Mouse (Mus musculus): ENCODE data around the gene Naxe.

Naxe gene

DNA sequence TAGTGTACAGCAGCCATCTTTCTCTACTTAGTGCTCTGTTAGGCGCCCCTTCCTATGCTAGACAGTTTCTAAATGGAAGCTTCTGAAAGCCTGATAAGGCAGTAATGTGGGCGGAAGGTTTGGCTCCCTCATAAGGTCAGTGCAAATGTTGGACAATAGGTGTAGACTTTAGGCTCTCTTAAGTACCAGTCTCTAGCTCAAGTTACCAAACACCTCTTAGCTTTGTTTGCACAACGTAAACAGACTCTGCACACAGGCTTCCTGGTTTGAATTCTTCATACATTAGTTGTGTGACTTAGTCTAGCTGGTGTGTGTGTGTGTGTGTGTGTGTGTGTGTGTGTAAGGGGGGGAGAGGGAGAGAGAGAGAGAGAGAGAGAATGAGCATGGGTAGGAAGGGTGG lies 8.8 kb downstream of the Naxe start:
- DNase-seq = no peak

DNA sequence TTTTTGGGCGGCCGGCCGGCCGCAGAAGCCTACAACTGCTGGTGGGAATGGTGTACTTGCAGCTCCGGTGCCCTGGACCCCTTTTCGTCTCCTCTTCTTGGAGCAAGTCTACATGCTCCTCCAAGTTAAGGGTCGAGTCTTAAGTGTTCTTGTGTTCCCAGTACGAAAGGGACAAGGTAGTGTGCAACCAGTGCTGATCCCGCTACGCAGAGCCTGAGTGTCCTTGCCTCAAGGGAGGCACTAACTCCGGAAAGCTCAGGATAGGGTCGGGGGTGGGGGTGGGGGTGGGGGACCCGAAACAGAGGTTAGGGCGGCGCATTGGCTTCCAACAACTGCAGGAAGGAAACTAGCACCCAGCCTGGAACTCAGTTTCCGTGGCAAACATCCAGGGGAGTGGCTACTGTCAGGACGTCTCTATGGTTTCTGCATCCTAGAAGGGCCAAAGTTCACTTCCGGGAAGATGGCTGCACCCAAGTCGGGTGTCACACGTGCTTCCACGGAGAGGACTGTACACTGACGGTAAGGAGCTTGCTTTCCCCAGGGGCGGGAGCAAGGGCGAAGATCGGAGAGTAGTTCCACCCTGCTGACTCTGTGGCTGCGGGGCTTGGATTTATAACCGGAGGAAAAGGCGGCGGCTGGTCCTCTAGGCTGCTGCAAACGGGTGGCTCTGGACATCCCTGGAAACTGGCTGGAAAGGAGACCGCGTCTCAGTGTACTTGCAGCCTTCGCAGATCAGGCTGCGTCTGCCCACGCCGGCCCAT lies 15.5 kb downstream of the Naxe start, which contains the start of gene Gpatch4:
Gene Gpatch4 (plus strand): TSS at position 448 of the 761 bp plus-strand sequence.
- peak; percentile 85 to 90 for DNase-seq

DNA sequence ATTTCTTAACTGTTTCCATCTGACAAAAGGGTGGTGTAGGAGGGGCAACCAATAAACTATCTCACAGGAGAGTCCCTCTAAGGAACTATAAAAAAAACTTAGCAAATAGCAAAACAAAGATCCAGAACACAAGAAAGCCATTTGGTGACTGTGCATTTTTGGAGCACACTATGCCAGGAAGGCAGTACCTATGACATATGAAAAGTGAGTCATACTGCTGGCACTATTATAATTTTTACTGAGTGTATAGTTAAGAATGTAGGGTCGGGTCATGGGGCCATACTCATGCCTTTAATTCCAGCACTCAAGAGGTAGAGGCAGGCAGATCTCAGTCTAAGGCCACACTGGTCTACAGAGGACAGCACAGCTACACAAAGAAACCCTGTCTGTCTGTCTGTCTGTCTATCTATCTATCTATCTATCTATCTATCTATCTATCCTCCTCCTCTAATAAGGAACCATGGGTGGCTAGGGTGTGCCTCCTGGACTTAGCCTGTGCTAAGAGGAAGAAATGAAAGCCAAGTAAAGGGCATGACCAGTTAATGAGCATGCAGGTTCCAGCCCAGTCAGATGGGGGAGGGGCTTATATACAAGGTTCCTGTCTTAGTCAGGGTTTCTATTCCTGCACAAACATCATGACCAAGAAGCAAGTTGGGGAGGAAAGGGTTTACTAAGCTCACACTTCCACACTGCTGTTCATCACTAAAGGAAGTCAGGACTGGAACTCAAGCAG lies 22.6 kb downstream of the Naxe start:
- no peak for DNase-seq

DNA sequence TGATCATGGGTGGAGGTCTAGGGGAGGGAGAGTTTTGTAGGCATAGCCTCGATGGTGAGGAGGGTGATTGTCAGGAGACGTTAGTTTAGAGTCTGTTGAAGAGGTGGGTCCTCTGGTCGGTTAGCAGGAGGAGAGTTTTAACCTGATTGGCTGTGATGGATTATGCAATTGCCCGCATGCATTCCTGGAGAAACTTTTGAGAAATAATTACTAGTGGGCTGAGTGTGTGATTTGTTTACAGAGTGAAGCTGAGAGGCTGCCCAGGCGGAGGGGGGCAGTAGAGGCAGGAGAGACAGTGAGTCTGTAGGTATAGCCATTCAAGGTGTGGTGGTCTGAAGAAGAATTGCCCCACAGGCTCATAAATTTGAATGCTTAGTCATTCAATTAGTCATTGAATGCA lies 24.8 kb downstream of the Naxe start:
- DNase-seq = no peak

DNA sequence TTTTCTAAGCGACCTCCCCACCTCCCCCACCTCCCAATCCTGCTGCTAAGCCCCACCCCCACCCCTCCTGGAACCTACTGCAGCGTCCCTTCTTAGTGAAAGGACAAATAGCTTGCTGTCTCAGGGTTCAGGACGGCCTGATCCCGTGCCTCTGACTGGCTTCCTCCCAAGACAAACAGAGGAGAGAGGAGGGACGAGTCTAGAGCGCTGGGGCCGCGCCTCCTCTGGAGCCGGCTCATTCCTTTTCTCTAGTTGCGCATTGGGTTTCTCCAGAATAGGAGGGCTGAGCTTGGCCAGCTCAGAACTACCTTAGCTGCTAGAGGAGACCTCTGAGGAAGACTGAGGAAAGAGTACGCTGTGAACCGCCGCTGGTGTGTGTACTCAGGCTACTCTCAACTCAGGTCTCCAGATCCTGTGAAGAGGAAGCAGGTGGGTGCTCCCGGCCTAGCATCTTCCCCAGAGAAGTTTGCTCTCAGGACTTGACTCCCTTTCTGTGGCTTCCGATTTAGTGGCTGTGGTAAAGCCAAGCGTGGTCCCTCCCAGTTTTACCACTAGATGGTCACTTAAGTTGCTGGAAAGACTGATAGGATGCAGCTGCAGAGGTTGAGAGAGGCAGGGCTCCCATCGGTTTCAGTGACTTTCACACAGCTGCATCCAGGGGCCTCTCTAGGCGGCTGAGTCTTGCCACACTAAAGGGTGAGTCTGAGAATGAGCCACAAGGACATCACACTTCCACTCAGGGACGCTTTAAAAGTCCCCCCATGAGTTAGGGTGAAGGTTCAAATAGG lies 27.5 kb downstream of the Naxe start:
- peak; percentile 26 to 29 for DNase-seq

DNA sequence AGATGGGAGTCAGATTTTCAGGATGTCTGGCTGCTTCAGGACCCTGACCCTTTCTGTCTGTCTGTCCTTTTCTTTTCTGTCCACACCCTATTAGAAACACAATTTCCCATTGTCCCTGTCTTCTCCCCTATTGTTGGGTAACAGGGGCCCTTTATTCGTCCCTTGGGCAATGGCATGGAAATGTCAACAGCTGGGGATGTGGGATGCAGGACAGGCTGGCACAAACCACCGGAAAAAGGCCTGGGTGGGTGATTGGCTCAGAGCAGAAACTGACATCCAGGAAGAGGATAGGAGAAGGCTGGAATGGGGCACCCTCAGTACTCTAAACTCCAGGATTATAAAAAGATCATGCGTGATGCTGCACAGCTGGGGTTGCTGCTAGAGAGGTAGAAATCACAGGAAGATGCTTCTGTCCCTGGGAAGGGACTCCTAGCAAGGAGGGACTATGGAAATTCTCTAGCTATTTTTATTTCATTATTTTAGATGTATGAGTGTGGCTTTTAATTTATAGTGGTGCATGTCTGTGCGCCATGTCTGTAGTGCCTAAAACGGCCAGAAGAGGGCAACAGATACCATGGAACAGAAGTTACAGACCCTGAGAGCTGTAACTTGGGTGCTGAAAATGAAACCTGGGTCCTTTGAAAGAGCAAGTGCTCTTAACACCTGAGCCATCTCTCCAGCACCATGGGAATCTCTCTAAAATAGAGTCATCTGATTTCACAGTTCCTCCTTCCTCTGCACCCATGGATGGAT lies 30.7 kb downstream of the Naxe start, which contains the start of gene Hapln2:
Gene Hapln2 (minus strand): TSS at position 150 of the 753 bp plus-strand sequence.
- no peak for DNase-seq

DNA sequence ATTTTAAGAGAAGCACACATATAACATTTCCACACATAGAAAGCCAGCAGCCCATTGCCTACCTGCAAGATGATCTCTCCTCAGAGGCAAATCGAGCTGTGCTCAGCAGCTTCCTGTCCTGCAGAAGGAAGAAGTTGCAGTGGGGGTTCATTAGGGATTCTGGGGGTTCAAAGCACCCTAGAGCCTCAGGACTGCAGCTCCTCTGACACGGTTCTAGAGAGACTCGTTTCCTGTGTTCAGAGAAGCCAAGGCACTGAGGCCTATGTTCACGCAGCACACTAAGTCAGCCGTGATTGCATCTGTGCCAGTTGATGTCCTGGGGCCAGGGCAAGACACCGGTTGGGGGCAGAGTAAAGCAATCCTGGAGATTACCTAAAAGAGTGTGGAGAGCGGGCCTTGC lies 31.5 kb downstream of the Naxe start:
- DNase-seq = no peak

DNA sequence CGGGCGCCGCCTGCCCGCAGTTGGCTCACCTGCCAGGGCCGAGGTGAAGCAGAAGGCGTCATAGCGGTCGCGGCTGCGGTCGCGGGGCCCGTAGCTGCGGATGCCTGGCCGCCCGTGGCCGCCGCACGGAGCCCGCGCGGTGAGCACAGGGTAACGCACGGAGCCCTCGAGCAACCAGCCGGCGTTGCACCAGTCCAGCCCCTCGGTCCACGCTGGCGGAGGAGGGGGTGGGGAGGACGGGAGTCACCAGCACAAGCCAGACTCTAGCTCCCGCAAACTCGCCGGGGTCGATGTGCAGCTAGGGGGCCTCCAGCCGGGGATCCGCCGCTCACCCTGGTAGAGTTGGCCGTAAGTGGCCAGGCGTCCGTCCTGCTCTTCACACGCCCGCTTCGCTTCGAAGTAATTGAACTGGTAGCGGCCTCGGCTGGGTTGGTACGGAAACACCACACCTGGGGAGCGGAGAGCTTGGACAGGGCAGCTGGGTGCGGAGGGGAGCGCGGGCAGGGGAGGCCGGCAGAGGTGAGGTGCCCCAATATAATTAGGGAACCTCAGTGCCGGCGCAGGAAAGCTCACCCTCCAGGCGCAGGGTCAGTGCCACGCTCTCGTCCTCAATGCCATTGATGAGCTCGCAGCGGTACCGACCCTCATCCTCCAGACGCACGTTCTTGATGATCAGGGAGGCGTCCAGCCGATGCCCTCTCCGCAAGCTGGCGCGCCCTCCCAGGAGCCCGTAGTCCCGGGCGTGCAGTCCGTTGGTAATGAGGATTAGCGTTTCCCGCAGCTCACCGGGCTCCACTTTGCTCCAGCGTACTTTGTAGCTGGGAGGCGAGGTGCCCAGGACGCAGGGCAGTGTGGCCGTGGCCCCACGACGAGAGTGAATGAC lies 34.9 kb downstream of the Naxe start:
- DNase-seq = no peak

DNA sequence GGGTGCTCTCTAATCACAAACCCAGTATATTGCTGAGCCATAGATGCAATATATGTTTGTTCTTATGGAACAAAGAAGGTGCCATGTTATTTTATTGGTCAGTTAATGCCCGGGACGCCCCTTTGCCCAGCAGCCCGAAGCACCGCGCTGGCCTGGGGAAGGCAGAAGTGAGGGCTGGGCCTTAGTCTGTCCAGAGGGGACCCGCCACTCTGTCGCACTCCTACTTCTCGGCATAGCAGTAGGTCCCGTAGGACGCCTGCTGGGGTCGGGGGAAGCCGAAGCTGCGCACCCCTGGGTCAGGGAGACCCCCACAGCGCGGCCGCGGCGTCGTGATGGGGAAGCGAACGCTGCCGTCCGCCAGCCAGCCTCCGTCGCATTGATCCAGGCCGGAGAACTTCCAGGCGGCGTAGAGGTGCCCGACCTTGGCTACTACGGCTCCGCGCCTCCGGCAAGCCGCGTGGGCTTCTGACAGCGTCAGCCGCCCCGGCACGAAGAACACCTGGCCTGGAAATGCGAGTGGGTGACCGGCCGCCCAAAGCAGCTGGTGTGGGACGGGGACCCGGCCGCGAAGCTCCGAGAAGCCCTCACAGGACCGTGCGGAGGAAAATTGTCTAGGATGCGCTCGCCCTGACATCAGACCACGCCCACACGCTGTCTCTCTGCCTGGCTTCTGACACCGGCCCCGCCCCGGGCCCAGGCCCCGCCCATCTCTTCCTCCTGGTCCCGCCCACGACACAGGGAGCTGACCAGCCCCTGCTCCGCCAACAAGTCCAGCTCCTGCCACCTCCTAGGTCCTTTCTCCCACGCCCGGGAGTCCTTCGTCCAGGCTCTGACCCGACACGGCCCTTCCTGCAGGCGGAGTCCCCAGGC lies 35.7 kb downstream of the Naxe start:
- DNase-seq = peak; percentile 95 to 97

DNA sequence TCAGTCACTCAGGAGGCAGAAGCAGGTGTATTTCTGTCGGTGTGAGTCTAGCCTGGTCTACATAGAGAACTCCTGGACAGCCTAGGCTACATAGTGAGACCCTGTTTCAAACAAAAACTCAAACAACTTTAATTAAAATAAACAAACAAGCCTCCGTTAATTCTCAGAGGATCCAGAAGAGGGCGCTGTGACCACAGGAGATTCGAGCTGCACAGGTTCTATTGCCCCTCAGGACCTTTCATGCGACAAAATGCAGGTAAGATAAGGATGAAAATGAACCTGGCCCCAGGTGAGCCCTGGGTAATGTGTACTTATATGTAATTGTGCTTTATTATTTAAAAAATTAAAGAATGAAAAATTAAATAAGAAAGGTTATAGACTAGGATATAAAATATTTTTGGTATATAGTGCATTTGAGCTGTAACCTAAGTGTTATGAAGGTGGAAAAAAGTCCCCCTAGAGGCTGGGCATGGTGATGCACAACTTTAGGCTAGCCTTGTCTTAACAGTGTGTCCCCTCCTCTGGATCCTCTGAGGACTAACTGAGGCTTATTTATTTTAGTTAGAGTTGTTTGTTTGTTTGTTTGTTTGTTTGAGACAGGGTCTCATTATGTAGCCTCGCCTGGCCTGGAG lies 47.5 kb downstream of the Naxe start:
- DNase-seq = peak in 1 of 2 experiments; percentile 57

All from cerebellum, adult 18-20 months (tissue).